Mouse (Mus musculus): ENCODE data around the gene Gnb1.

Gnb1 gene

GRCm38 (mm10) chr4:155487746-155488145 is 3.4 kb upstream of the Gnb1 start:
- no peak for DNase-seq

GRCm38 (mm10) chr4:155488232-155489025 is 2.7 kb upstream of the Gnb1 start:
- DNase-seq: peak; percentile 92

GRCm38 (mm10) chr4:155489101-155489970 is 1.8 kb upstream of the Gnb1 start:
- DNase-seq: no peak

- no peak for DNase-seq
Observed at GRCm38 (mm10) chr4:155490456-155490855, 705 bp upstream of the Gnb1 start.

GRCm38 (mm10) chr4:155491529-155492130 is 469 bp downstream of the Gnb1 start:
- DNase-seq: peak; percentile 53

GRCm38 (mm10) chr4:155492131-155492633 is 1.0 kb downstream of the Gnb1 start:
- peak; percentile 70 for DNase-seq

GRCm38 (mm10) chr4:155494891-155495290 is 3.7 kb downstream of the Gnb1 start:
- DNase-seq: peak; percentile 78

GRCm38 (mm10) chr4:155497963-155498362 is 6.8 kb downstream of the Gnb1 start:
- no peak for DNase-seq

GRCm38 (mm10) chr4:155501126-155501525 is 10.0 kb downstream of the Gnb1 start:
- no peak for DNase-seq

- no peak for DNase-seq
Observed at GRCm38 (mm10) chr4:155505067-155505466, 13.9 kb downstream of the Gnb1 start.

- DNase-seq: no peak
Observed at GRCm38 (mm10) chr4:155505671-155506295, 14.6 kb downstream of the Gnb1 start.

- no peak for DNase-seq
Observed at GRCm38 (mm10) chr4:155508614-155509013, 17.5 kb downstream of the Gnb1 start.

- no peak for DNase-seq
Observed at GRCm38 (mm10) chr4:155510981-155511380, 19.8 kb downstream of the Gnb1 start.

GRCm38 (mm10) chr4:155514810-155515209 is 23.6 kb downstream of the Gnb1 start:
- DNase-seq: no peak

- DNase-seq: no peak
Observed at GRCm38 (mm10) chr4:155517948-155518517, 26.9 kb downstream of the Gnb1 start.

- peak; percentile 36 for DNase-seq
Observed at GRCm38 (mm10) chr4:155522327-155522726, 31.2 kb downstream of the Gnb1 start.

- no peak for DNase-seq
Observed at GRCm38 (mm10) chr4:155525751-155526150, 34.6 kb downstream of the Gnb1 start.

GRCm38 (mm10) chr4:155529294-155529693 is 38.1 kb downstream of the Gnb1 start:
- DNase-seq: no peak

- no peak for DNase-seq
Observed at GRCm38 (mm10) chr4:155549993-155550392, 58.8 kb downstream of the Gnb1 start.

GRCm38 (mm10) chr4:155550446-155550845 is 59.3 kb downstream of the Gnb1 start:
- no peak for DNase-seq

GRCm38 (mm10) chr4:155551073-155551472 is 59.9 kb downstream of the Gnb1 start:
- DNase-seq: no peak

GRCm38 (mm10) chr4:155552917-155553532 is 61.9 kb downstream of the Gnb1 start:
- no peak for DNase-seq
